Mouse (Mus musculus) left cerebral cortex, postnatal 25 days (tissue): ENCODE measurements at regions not wholly inside any gene's neighbourhood (a gene's known extent, or its start where the extent isn't known, plus 50 kb on each side); places are given as distances from the start of the nearest gene placed in this dataset.

ENCODE experiments used
- DNase-seq, 2 experiments: peaks; one replicate each; pipeline ENCODE4 v3.0.0; 2022; ENCODE audit warnings: low spot score in 2 of 2, mixed read lengths in 1 of 2
- intact Hi-C: fragments of 180-260 bp; cut with DNase I; formaldehyde crosslinking; loops from one replicate; pipeline ENCODE4 v1.15.1; 2025

DNA sequence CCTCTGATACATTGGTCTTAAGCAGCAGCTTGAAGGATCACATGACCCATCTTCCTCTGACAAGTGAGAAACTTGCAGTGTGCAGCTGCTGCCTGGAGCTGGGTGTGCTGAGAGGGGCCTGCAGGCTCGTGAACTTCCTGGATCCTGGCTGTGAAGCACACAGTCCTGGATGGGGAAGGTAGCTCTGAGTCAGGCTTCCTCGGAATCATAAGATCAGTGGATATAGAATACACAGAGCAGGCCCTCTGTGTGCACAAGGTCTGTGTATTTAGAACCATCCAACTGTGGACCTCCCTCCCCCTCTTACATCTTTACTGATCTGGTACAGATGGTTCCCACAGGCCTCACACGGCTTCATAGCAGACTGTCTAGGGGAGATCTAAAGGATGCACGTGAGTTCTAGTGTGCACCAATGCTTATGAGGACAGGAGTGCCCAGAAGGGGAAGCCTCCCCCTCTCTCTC is 143.1 kb upstream of the Gm26897 start:
- intact Hi-C loops: no loop called here
- peak; percentile 65 to 72 for DNase-seq

DNA sequence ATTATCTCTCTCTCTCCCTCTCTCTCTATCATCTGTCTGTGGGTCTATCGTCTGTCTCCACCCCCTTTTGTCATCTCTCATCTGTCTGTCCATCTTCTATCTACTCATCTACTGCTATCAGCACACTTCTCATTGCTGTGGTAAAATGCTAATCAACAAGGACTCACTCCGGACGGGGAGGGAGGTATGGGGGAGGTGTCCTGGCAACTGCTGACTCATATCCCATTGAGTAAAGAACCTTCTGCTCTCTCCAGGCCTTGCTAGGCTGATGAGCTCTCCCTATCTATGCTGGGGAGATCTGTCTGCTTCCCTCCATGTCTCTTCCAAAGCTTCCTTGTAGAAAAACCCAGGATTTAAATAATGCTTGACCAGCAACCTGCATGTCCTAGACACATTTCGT is 140.9 kb upstream of the Gm26897 start:
- no peak for DNase-seq
- intact Hi-C loops: no loop called here

DNA sequence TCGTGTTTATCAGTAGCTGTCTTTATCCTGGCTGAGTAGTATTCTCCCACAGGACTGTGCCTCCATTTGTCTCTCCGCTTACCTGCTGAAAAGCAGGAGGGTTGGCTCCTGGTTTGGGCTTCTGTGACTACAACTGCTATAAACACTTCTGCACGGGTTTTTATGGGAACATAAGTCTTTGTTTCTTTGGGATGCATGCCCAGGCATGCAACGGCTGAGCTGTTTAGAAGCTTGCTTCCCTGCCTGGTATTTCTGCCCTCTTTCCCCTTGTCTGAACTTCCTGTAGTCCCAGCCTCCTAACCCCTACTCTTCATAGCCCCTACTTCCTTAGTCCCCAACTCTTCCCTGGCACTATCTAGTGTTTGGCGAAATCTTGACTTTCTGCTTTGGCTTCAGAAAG is 139.6 kb upstream of the Gm26897 start:
- no peak for DNase-seq
- intact Hi-C loops: no loop called here

DNA sequence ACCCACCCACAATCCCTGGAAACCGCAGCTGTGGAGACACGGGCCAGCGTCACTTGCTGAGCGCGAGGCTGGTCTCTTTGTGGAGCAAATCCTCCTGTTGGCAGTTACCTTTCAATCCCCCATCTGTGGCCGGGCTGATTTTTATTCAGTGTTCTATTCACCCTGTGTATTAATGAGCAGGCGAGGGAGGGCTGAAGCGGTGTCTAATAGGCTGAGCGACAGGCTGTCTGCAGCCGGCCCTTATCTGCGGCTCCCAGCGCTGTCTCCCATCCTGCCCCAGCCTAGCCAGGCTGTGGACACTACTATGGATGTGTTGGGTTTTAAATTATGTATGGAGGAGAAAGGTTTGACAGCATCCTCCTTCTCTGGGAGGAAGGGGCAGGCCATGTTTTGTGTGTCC is 138.3 kb upstream of the Gm26897 start:
- DNase-seq: no peak
- intact Hi-C loops: no loop called here

DNA sequence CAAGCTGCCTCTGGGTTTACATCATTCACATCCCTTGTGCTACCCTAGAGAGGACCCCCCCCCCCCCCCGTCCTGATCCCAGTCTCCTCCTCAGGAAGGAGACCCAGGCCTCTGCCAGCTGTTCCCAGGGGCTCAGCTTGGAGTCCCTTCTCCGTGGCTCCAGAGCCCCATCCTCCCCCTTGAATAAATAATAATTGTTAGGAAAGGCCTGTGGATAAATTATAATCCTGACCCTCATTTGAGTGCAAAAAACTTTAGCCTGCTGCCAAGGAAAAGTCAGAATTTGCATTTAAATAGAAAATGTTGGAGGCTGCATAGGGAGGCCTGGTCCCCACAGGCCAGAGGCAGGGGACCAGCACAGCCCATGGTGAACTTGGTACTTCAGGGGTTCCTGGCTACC is 136.0 kb upstream of the Gm26897 start:
- intact Hi-C loops: no loop called here
- DNase-seq: no peak

DNA sequence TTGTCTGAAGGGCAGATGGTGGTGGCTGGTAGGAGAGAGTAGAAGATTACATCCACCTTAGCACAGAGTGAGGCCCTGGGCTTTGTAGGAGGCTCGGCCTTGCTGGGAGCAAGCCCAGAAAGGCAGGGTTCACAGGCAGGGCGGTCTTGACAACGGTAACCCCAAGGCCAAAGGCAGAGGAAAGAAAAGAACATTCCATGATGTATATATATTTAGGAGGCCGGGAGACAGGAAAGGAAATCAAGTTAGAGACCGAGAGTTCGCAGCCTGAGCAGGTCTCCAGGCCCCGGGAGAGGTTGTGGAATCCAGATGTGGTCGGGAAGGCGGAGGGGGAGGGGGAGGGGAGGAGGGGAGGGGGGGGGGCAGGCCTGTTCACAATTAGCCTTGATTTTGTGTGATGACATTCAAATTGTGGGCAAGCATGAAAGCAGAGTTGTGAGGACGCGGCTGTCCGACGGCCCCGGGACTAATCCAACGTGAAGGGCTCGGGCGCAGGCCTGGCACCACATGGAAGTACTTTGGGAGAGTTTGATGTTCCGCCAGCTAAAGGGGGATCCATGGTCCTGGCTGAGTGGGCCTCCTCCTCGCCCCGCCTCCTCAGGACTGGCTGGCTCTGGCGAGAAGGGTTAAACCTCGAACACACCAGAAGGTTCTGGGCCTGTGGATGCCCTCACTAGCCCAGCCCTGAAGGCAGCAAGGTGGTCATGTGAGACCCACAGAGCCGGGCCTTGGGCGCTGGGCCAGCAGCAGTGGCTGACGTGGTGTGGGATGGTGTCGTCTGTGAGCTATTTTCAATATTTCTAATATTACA is 131.8 kb upstream of the Gm26897 start:
- intact Hi-C loops: no loop called here
- DNase-seq: no peak

DNA sequence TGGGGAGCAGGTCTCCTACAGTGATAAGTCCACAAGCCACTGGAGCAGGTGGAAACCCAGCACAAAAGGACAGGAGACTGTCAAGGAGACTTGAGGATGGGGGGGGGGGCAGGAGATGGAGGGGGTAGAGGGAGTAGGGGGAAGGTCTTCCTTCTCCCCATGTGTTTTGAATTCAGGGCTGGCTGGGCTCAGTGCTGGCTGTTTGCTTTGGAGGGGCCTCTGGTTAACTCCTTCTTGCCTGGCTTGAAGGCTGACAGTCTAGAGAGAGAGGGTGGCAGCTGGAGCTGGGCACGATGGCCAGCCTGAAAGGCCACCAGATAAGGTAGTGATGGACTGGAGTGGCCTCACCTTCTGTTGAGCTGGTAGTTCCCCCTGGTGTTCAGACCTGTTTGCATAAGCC is 120.0 kb upstream of the Gm26897 start:
- intact Hi-C loops: no loop called here
- no peak for DNase-seq

DNA sequence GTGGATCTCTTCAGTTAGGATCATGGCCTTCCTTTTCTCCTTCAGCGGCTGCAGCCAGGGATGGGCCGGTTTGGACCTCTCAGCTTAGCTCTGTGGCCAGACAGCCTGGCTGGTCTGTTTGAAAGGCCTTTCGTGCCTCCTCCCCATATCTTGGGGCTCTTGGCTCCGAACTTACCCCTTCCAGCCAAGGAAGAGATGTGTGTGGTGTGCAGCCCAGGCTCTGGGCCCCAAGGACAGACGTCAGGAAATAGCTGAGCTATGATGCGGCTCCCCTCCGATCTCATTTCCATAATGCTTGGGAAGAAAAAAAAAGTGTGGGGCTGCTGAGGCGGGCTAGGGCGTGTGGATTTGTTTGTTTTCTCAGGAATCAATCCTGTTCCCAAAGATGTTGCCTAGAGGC is 113.8 kb upstream of the Gm26897 start:
- intact Hi-C loops: no loop called here
- no peak for DNase-seq

DNA sequence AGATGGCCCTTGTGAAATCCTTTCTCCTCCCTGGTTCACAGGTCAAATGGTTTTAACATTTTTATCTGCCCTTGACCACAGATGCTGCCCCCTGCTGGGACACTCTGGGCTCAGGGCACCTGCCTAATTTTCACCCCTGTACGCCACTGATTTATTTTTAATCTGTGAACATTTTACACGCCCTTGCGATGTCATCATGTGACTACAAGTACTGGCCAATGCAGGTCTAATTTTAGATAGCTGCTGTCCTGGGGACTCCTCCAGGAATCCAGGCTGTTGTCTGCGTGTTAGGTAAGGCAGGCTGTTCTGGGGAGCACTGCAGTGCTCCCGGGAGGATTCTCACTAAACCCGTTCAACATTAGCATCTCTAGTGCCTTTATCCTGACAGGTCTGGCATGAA is 113.1 kb upstream of the Gm26897 start:
- intact Hi-C loops: no loop called here
- DNase-seq: peak in 1 of 2 experiments; percentile 41

DNA sequence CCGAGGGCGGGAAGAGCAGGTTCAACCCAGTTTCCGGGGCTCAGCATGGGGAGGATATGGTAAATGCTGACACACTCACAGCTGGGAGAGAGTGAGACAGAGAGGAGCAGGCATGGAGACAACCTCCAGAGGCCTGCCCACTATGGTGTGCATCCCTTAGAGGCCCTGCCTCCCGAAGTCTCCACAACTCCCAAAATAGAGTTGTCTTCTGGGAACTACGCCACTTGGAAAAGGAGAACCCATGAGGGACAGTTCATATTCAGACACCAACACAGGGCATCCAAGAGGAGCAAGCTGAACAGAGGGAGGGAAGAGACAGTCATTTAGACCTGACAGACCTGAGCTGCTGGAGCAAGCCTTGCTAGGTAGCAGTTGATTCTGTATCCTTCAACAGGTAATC is 111.2 kb upstream of the Gm26897 start:
- no peak for DNase-seq
- intact Hi-C loops: no loop called here

DNA sequence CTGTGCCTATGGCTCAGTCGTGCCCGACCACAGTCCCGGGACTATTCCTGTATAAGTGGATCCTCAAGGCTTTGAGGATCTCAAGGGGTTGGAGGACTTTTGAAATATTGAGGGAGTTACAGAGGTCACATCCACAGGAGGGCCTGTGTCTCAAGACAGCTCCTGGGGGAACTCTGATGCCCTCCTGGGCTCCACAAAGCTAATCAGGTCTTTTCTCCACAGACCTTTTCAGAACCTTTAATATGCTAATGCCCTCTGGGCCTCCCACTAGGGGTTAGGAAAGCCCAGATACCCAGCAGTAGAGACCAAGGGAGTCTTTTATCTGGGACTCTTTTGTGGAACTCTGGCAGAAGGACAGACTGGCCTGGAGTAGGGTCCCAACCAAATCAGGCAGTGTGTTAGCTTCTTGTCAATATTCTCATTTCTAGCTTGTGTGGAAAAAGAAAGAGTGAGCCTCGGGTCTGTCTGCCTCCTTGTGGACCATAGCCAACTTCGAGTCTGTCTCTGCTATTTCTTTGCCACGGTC is 107.4 kb upstream of the Gm26897 start:
- intact Hi-C loops: no loop called here
- DNase-seq: no peak

DNA sequence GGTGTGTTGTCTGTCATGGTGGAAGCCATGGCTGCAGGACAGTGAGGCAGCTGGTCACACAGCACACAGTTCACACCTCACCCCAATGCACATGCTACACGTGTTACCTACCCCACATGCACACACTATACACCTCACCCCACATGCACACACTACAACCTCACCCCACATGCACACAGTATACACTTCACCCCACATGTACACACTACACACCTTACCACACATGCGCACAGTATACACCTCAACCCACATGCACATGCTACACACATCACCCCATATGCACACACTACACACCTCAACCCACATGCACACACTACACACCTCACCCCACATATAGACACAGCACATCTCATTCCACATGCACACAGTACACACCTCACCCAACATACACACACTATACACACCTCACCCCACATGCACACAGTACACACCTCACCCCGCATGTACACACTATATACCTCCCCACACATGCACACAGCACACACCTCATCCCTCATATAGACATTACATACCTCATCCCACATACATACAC is 103.3 kb upstream of the Gm26897 start:
- no peak for DNase-seq
- intact Hi-C loops: no loop called here

DNA sequence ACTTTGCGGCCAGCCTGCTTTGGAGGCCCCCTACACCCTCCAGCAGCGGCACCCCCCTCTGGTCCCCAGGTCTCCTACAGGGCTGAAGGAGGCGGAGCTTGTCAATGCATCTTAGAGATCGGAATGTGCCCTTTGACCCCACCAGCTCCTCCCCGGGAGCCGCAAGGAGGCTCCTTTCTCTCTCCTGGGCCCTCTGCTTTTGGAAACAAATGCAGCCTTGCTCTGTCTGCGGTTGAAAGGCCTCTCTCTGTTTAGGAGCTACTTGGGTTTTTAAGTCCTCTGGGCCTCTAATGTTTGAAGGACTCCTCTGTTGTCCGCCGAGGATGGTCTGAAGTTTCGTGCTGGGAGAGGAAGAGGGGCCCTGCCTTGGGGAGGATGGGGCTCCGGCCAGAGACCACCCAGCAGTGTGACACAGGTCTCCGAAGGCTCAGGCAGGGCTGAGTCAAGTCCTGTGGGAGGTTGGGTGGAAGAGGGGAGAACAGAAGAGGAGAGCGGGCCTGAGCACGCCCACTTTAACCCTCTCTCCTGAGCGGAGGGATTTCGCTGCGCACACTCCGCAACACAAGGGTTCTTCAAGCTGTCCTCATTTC is 102.1 kb upstream of the Gm26897 start:
- intact Hi-C loops: no loop called here
- no peak for DNase-seq

DNA sequence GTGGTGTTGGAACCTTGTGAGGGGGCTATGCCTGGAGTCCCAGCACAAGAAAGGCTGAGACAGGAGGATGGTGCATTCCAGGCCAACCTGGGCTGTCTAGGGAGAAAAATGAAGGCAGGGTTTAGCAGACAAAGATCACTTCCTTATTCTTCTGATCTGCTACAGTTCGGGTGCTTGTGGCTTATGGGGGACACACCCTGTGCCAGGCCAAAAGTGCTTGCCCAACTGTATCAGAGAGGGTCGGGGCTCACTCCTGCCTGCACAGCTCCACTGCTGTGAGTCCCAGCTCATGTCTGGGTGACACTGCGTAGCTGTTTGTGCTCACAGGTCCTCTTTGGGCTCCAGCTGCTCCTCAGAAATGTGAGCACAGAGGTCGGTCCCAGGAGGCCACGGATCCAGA is 98.6 kb upstream of the Gm26897 start:
- intact Hi-C loops: no loop called here
- DNase-seq: no peak

DNA sequence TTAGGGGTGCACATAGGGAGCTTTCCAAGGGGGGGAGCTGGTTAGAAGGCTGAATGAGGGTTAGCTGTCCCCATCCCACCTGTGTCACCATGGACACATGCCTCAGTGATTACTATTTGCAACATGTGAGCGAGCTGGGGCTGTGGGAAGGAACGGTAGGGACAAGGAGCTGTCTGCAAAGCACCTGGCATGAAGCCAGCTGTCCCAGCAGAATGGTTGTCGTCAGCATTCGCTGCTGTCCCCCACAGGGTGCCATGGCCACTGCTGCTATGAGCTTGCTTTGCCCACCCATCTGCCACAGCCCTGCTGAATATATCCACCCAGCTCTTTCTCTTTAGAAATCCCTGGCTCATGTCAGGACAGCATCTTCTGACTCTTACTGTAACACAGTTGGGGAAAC is 96.8 kb upstream of the Gm26897 start:
- no peak for DNase-seq
- intact Hi-C loops: no loop called here

DNA sequence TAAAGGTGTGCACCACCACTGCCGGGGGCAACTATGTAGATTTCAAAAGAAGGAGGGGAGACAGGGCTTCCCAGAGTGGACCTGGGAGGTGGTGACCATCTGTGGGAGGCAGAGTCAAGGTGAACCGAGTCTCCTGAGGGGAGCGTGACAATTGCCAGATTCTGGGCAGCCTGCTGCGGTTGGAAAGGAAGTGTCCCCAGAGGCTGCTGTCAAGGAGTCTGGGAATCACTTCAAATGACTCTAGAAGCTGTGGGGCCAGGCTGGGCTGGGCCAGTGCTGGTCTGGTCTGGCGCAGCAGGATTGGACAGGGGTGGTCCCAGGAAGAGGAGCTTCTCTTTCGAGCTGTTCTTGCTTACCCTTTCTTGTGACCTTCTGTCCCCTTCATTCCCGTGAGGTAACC is 95.4 kb upstream of the Gm26897 start:
- intact Hi-C loops: no loop called here

DNA sequence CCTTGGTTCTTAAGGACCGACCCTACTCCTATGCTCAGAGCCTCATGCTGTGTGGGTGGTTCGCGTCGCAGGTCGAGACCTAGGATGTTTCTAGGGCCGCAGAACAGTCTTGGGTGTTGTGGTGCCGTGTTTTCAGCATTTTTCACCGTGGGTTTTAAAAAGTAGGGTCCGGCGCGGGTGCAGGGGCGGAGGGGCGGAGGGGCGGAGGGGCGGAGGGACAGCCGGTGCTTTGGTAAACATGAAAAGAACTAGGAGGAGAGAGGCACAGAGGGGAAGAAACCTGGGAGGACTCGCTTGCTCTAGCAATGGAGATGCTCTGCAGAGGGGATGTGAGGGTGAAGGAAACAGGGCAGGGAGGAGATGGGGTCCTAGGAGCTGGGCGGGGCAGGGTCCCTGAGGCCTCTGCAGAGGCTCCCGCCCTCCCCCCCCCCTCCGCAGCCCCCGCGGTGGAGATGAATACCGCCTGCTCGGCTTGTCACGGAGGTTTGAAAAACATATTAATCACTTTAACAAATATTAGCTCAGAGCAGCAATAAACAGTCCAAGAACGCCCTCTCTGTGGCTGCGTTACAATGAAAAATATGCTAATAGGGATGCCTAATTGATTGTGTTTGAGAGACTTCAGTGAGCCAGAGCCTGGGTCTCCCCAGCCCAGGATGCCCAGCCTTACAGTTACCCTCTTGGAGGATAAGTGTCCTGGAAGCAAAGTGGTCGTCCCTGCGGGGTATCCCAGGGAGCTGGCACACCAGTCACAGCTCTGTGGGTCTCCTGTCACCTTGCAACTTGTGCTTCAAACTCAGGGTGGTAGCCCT is 94.0 kb upstream of the Gm26897 start:
- DNase-seq: no peak

More for the DNA sequence above, 95.4 kb upstream of the Gm26897 start:
- DNase-seq: no peak

DNA sequence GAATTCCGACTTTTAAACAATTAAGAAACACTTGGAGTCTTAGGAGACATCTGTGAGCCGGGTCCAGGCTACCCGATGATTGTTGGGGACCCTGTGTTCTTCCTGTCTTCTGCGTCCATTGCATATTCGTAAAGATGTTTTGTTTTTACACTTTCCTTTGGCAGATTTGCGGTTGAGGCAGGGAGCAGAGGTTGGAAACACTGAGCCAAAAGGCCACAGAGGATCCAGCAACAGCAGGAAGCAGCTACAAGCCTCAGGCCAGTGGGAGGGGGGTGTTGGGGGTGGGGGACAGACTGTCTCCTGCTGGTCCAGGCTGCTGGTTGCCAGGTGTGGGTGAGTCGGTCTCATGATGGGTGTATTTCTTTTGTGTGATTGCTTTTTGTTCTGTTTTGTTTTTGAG is 92.7 kb upstream of the Gm26897 start:
- no peak for DNase-seq
- intact Hi-C loops: no loop called here

More for the DNA sequence above, 94.0 kb upstream of the Gm26897 start:
- intact Hi-C loops: no loop called here

DNA sequence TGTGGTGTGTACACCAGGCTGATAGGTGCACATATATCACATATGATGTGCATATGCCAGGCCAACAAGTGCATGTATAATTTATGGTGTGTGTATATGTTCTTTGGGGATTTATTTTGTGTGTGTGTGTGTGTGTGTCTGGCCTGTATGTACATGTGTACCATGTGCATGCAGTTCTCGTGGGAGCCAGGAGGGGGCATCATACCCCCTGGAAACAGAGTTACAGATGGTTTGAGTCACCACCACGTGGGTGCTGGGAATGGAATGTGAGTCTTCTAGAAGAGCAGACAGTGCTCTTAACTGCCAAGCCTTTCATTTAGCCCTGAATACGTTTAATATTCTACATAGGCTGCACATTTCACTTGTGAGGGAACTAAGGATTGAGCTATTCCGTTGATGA is 92.0 kb upstream of the Gm26897 start:
- no peak for DNase-seq
- intact Hi-C loops: no loop called here

DNA sequence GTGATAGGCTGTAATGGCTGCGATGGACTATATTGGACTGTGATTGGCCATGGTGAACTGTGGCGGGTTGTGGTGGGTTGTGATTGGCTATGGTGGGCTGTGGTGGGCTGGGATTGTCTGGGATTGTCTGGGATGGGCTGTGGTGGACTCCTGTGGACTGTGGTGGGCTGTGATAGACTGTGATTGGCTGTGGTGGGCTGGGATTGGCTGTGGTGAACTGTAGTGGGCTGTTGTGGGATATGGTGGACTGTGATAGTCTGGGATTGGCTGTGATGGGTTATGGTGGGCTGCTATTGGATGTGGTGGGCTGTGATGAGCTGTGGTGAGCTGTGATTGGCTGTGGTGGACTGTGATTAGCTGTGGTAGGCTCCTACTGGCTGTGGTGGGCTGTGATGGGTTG is 89.6 kb upstream of the Gm26897 start:
- no peak for DNase-seq
- intact Hi-C loops: no loop called here
